Mouse (Mus musculus): ENCODE measurements around the gene Kif2a. TPM values are rescaled to one million over a fixed set of nuclear protein-coding genes. Genes with fewer than 3 reads are reported as not detected.
A peak's percentile ranks its signal among the peaks of the same experiment; 100 is the strongest.

Gene Kif2a
- polyA plus RNA-seq (2014; fragmentation: Nextera tagmentation; extraction: Ambion mirVana) = 19.7 and 23.9 TPM in 2 replicates

GRCm38 (mm10) chr13:107021461-107022265 lies at the start of gene Kif2a:
TSS of gene Kif2a (minus strand) at chr13:107022126.
- peak; percentile 61 for ATAC-seq (ENCODE audit: insufficient number of reproducible peaks, insufficient read depth, low FRiP score, low read depth)
- WGBS = under 1% methylated on average over 55 of the region's 87 CpGs
- peak within 1 kb of the TSS; percentile 83 to 92 for H3K27ac ChIP-seq (replicated peaks in 1 of 2; ENCODE audit: control insufficient read depth in 1 of 2, insufficient read depth in 1 of 2, low read depth in 2 of 2, low read length in 2 of 2)

DNA sequence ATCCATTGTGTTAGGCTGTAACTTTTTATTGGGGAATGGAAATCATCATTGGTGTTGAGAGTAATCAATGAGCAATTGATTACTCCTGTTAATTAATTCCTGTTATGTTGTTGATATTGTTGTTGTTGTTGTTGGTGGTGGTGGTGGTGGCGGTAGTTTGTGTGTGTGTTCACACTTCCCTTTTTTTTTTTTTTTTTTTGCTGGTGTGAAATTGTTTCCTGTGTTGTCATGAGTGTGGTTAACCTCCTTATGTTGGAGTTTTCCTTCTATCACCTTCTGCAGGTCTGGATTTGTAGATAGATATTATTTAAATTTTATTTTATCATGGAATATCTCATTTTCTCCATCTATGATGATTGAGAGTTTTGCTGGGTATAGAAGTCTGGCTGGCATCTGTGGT lies 47.1 kb upstream of the Kif2a start:
- H3K4me3 ChIP-seq (ENCODE audit: control insufficient read depth in 1 of 2, insufficient read depth in 1 of 2, low read depth in 1 of 2, low read length in 2 of 2) = no peak overlapping the region
- H3K9ac ChIP-seq (ENCODE audit: low read length) = no peak overlapping the region
- no peak overlapping the region for H3K4me2 ChIP-seq (ENCODE audit: low read length)
- H3K36me3 ChIP-seq (ENCODE audit: control insufficient read depth, insufficient read depth, low read length) = no peaks in the 10 kb centered on the region
- no peaks in the 10 kb centered on the region for H3K27me3 ChIP-seq (ENCODE audit: control insufficient read depth, insufficient read depth, low read length)
- ATAC-seq (ENCODE audit: insufficient number of reproducible peaks, insufficient read depth, low FRiP score, low read depth) = no peak
- WGBS = 96% methylated on average over 1 of the region's 1 CpGs
- peaks cover 7 to 8% of the 10 kb centered on the region in 2 experiments; a peak in 3 of 4 replicates for H3K4me1 ChIP-seq (ENCODE audit: control insufficient read depth in 2 of 2, insufficient read depth in 2 of 2, low read length in 2 of 2)
- H3K27ac ChIP-seq (replicated peaks in 1 of 2; ENCODE audit: control insufficient read depth in 1 of 2, insufficient read depth in 1 of 2, low read depth in 2 of 2, low read length in 2 of 2) = no peak overlapping the region
- no peaks in the 10 kb centered on the region for H3K9me3 ChIP-seq (ENCODE audit: control insufficient read depth, low read length)

More at GRCm38 (mm10) chr13:107021461-107022265, at the start of gene Kif2a:
- Histone ChIP-seq H3K4me1 (ENCODE audit: control insufficient read depth in 2 of 2, insufficient read depth in 2 of 2, low read length in 2 of 2) (peaks cover 0 to 24% of the 10 kb centered on the region in 2 experiments; a peak in 3 of 4 replicates), H3K36me3 (ENCODE audit: control insufficient read depth, insufficient read depth, low read length) (peaks cover 7% of the 10 kb centered on the region), H3K4me3 (ENCODE audit: control insufficient read depth in 1 of 2, insufficient read depth in 1 of 2, low read depth in 1 of 2, low read length in 2 of 2) (peak within 1 kb of the TSS; percentile 83 to 89), H3K4me2 (ENCODE audit: low read length) (peak within 1 kb of the TSS; percentile 82), H3K27me3 (ENCODE audit: control insufficient read depth, insufficient read depth, low read length) (no peaks in the 10 kb centered on the region), H3K9ac (ENCODE audit: low read length) (peak within 1 kb of the TSS; percentile 90), H3K9me3 (ENCODE audit: control insufficient read depth, low read length) (no peaks in the 10 kb centered on the region)

GRCm38 (mm10) chr13:107065098-107065855 lies 43.4 kb upstream of the Kif2a start:
- H3K27me3 ChIP-seq (ENCODE audit: control insufficient read depth, insufficient read depth, low read length) = no peaks in the 10 kb centered on the region
- ATAC-seq (ENCODE audit: insufficient number of reproducible peaks, insufficient read depth, low FRiP score, low read depth) = no peak
- H3K9me3 ChIP-seq (ENCODE audit: control insufficient read depth, low read length) = no peaks in the 10 kb centered on the region
- WGBS = 65% methylated on average over 10 of the region's 10 CpGs
- peaks cover 0 to 5% of the 10 kb centered on the region in 2 experiments; a peak in 1 of 4 replicates for H3K4me1 ChIP-seq (ENCODE audit: control insufficient read depth in 2 of 2, insufficient read depth in 2 of 2, low read length in 2 of 2)
- H3K4me2 ChIP-seq (ENCODE audit: low read length) = no peak overlapping the region
- no peak overlapping the region for H3K27ac ChIP-seq (replicated peaks in 1 of 2; ENCODE audit: control insufficient read depth in 1 of 2, insufficient read depth in 1 of 2, low read depth in 2 of 2, low read length in 2 of 2)
- H3K9ac ChIP-seq (ENCODE audit: low read length) = no peak overlapping the region
- H3K36me3 ChIP-seq (ENCODE audit: control insufficient read depth, insufficient read depth, low read length) = no peaks in the 10 kb centered on the region
- no peak overlapping the region for H3K4me3 ChIP-seq (ENCODE audit: control insufficient read depth in 1 of 2, insufficient read depth in 1 of 2, low read depth in 1 of 2, low read length in 2 of 2)

GRCm38 (mm10) chr13:107064263-107064662 lies 42.3 kb upstream of the Kif2a start:
- 77% methylated on average over 2 of the region's 2 CpGs for WGBS
- Histone ChIP-seq H3K4me3 (ENCODE audit: control insufficient read depth in 1 of 2, insufficient read depth in 1 of 2, low read depth in 1 of 2, low read length in 2 of 2) (no peak overlapping the region), H3K4me2 (ENCODE audit: low read length) (no peak overlapping the region), H3K9ac (ENCODE audit: low read length) (no peak overlapping the region), H3K9me3 (ENCODE audit: control insufficient read depth, low read length) (no peaks in the 10 kb centered on the region), H3K36me3 (ENCODE audit: control insufficient read depth, insufficient read depth, low read length) (no peaks in the 10 kb centered on the region), H3K27me3 (ENCODE audit: control insufficient read depth, insufficient read depth, low read length) (no peaks in the 10 kb centered on the region), H3K27ac (replicated peaks in 1 of 2; ENCODE audit: control insufficient read depth in 1 of 2, insufficient read depth in 1 of 2, low read depth in 2 of 2, low read length in 2 of 2) (no peak overlapping the region), H3K4me1 (ENCODE audit: control insufficient read depth in 2 of 2, insufficient read depth in 2 of 2, low read length in 2 of 2) (peaks cover 0 to 5% of the 10 kb centered on the region in 2 experiments; a peak in 1 of 4 replicates)
- ATAC-seq (ENCODE audit: insufficient number of reproducible peaks, insufficient read depth, low FRiP score, low read depth) = no peak

- Histone ChIP-seq H3K9ac (ENCODE audit: low read length) (no peak overlapping the region), H3K36me3 (ENCODE audit: control insufficient read depth, insufficient read depth, low read length) (no peaks in the 10 kb centered on the region), H3K27ac (replicated peaks in 1 of 2; ENCODE audit: control insufficient read depth in 1 of 2, insufficient read depth in 1 of 2, low read depth in 2 of 2, low read length in 2 of 2) (no peak overlapping the region), H3K4me3 (ENCODE audit: control insufficient read depth in 1 of 2, insufficient read depth in 1 of 2, low read depth in 1 of 2, low read length in 2 of 2) (no peak overlapping the region), H3K27me3 (ENCODE audit: control insufficient read depth, insufficient read depth, low read length) (no peaks in the 10 kb centered on the region), H3K4me2 (ENCODE audit: low read length) (no peak overlapping the region), H3K4me1 (ENCODE audit: control insufficient read depth in 2 of 2, insufficient read depth in 2 of 2, low read length in 2 of 2) (peaks cover 0 to 5% of the 10 kb centered on the region in 2 experiments; a peak in 1 of 4 replicates), H3K9me3 (ENCODE audit: control insufficient read depth, low read length) (no peaks in the 10 kb centered on the region)
- WGBS = 27% methylated on average over 7 of the region's 7 CpGs
- ATAC-seq (ENCODE audit: insufficient number of reproducible peaks, insufficient read depth, low FRiP score, low read depth) = no peak
Observed at GRCm38 (mm10) chr13:107063115-107063807, 41.3 kb upstream of the Kif2a start.

GRCm38 (mm10) chr13:107060098-107060497 lies 38.2 kb upstream of the Kif2a start:
- no peaks in the 10 kb centered on the region for H3K27me3 ChIP-seq (ENCODE audit: control insufficient read depth, insufficient read depth, low read length)
- WGBS = 64% methylated on average over 7 of the region's 7 CpGs
- H3K9ac ChIP-seq (ENCODE audit: low read length) = no peak overlapping the region
- H3K4me1 ChIP-seq (ENCODE audit: control insufficient read depth in 2 of 2, insufficient read depth in 2 of 2, low read length in 2 of 2) = peaks cover 0 to 5% of the 10 kb centered on the region in 2 experiments; a peak in 2 of 4 replicates
- ATAC-seq (ENCODE audit: insufficient number of reproducible peaks, insufficient read depth, low FRiP score, low read depth) = no peak
- no peak overlapping the region for H3K4me3 ChIP-seq (ENCODE audit: control insufficient read depth in 1 of 2, insufficient read depth in 1 of 2, low read depth in 1 of 2, low read length in 2 of 2)
- no peaks in the 10 kb centered on the region for H3K9me3 ChIP-seq (ENCODE audit: control insufficient read depth, low read length)
- no peak overlapping the region for H3K4me2 ChIP-seq (ENCODE audit: low read length)
- H3K27ac ChIP-seq (replicated peaks in 1 of 2; ENCODE audit: control insufficient read depth in 1 of 2, insufficient read depth in 1 of 2, low read depth in 2 of 2, low read length in 2 of 2) = no peak overlapping the region
- no peaks in the 10 kb centered on the region for H3K36me3 ChIP-seq (ENCODE audit: control insufficient read depth, insufficient read depth, low read length)

DNA sequence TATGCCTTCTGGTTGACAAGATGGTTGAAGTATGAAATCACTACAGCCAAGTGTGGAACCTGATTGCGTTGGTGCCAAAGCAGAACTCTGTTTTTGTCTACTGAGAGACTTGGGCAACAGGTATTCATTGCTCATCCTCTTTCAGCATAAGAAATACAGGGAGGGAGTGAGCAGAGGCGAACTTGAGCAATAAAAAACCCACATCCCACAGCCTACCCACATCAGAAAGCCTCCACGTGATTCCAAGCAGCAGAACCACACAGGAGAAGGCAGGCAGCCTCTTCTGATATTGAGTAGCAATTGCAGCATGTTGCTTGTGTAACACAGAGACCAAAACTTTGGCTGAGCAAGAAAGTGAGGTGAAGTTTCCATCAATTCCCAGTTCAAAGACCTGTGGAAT lies 37.5 kb upstream of the Kif2a start:
- Histone ChIP-seq H3K9me3 (ENCODE audit: control insufficient read depth, low read length) (no peaks in the 10 kb centered on the region), H3K4me2 (ENCODE audit: low read length) (no peak overlapping the region), H3K36me3 (ENCODE audit: control insufficient read depth, insufficient read depth, low read length) (no peaks in the 10 kb centered on the region), H3K9ac (ENCODE audit: low read length) (no peak overlapping the region), H3K27ac (replicated peaks in 1 of 2; ENCODE audit: control insufficient read depth in 1 of 2, insufficient read depth in 1 of 2, low read depth in 2 of 2, low read length in 2 of 2) (no peak overlapping the region), H3K27me3 (ENCODE audit: control insufficient read depth, insufficient read depth, low read length) (no peaks in the 10 kb centered on the region), H3K4me1 (ENCODE audit: control insufficient read depth in 2 of 2, insufficient read depth in 2 of 2, low read length in 2 of 2) (peaks cover 0 to 5% of the 10 kb centered on the region in 2 experiments; a peak in 2 of 4 replicates), H3K4me3 (ENCODE audit: control insufficient read depth in 1 of 2, insufficient read depth in 1 of 2, low read depth in 1 of 2, low read length in 2 of 2) (no peak overlapping the region)
- ATAC-seq (ENCODE audit: insufficient number of reproducible peaks, insufficient read depth, low FRiP score, low read depth) = no peak
- 69% methylated on average over 3 of the region's 3 CpGs for WGBS

Data from heart, embryonic 14.5 days (tissue).